Mouse (Mus musculus) stomach, postnatal 0 days (tissue): ENCODE results near the gene Egflam. TPM values are rescaled to one million over a fixed set of nuclear protein-coding genes. Genes with fewer than 3 reads are reported as not detected.
A peak's percentile ranks its signal among the peaks of the same experiment; 100 is the strongest.

ENCODE experiments used
- ATAC-seq: fragments of 200-750 bp; cut with Nextera tagmentation; 2 replicates; pipeline ENCODE4 v1.8.0; 2017; ENCODE audit not compliant: low FRiP score, low TSS enrichment
- DNase-seq: peaks from one replicate; pipeline ENCODE4 v3.0.0-alpha.2; 2016; ENCODE audit warnings: low spot score
- H3K27ac ChIP-seq: fragments of 300-500 bp; sonication (generic); replicated peaks from 2 replicates; pipeline ENCODE4 v1.5.1; 2014; ENCODE audit warnings: mild to moderate bottlenecking, control low read depth
- H3K27me3 ChIP-seq: fragments of 300-500 bp; sonication (generic); 2 replicates; pipeline ENCODE4 v1.6.1; 2014; ENCODE audit warnings: low read length; ENCODE audit not compliant: control insufficient read depth, insufficient read depth
- H3K36me3 ChIP-seq: fragments of 300-500 bp; sonication (generic); 2 replicates; pipeline ENCODE4 v1.6.1; 2014; ENCODE audit warnings: low read length, mixed read lengths; ENCODE audit not compliant: control insufficient read depth, insufficient read depth
- H3K4me1 ChIP-seq: fragments of 300-500 bp; sonication (generic); replicated peaks from 2 replicates; pipeline ENCODE4 v1.6.1; 2014; ENCODE audit warnings: antibody characterized with exemption; ENCODE audit not compliant: control insufficient read depth, insufficient read depth
- H3K4me2 ChIP-seq: fragments of 300-500 bp; sonication (generic); replicated peaks from 2 replicates; pipeline ENCODE4 v1.6.1; 2014; ENCODE audit warnings: low read depth, mild to moderate bottlenecking, control low read depth, moderate library complexity
- H3K4me3 ChIP-seq: fragments of 300-500 bp; sonication (generic); 2 replicates; pipeline ENCODE4 v1.5.1; 2014; ENCODE audit warnings: low read depth, low read length, control low read depth
- H3K9ac ChIP-seq: fragments of 300-500 bp; sonication (generic); 2 replicates; pipeline ENCODE4 v1.6.1; 2014; ENCODE audit warnings: mild to moderate bottlenecking, low read length, control low read depth, mixed read lengths
- H3K9me3 ChIP-seq: fragments of 300-500 bp; sonication (generic); 2 replicates; pipeline ENCODE4 v1.6.1; 2016; ENCODE audit warnings: low read length; ENCODE audit not compliant: control insufficient read depth
- CTCF ChIP-seq: IDR thresholded peaks from 2 replicates; pipeline ENCODE4 v1.5.1; 2016; ENCODE audit warnings: antibody characterized with exemption, low read depth, mild to moderate bottlenecking, moderate library complexity
- EP300 ChIP-seq: optimal IDR thresholded peaks from 2 replicates; pipeline ENCODE3; 2016; ENCODE audit warnings: antibody characterized with exemption
- WGBS: fragments of 180-500 bp; shearing (Covaris S2); extraction: QIAGEN DNeasy Blood & Tissue Kit; methylation state at CpG from one replicate; pipeline ENCODE4 v1.1.7; 2014; 5-methylcytosine and 5-hydroxymethylcytosine counted together
- polyA plus RNA-seq: library from polyadenylated mRNA; unstranded; fragments of >200 nt; fragmentation: Nextera tagmentation; extraction: Ambion mirVana; gene quantifications from 2 replicates; pipeline ENCODE4 v1.2.1, GENCODE M21; 2015

Egflam gene
- polyA plus RNA-seq, 1 experiment from 2014 or later: 6.6 TPM

- no peaks in the 10 kb centered on the region for H3K9me3 ChIP-seq
- H3K27me3 ChIP-seq: no peaks in the 10 kb centered on the region
- no peak overlapping the region for H3K27ac ChIP-seq
- 0 out of 2 replicates have a peak, but pooled peaks have one; percentile 42 for ATAC-seq
- DNase-seq: no peak
- H3K4me1 ChIP-seq: no peaks in the 10 kb centered on the region
- H3K9ac ChIP-seq: no peak overlapping the region
- WGBS: 83% methylated on average over 9 of the region's 9 CpGs
- H3K4me3 ChIP-seq: no peak overlapping the region
- peaks cover 18% of the 10 kb centered on the region for H3K36me3 ChIP-seq
- TF ChIP-seq CTCF: no peak
- no peak for TF ChIP-seq EP300
- H3K4me2 ChIP-seq: no peak overlapping the region
Observed at GRCm38 (mm10) chr15:7159869-7160268, 238.3 kb downstream of the Egflam start.

GRCm38 (mm10) chr15:7157658-7158057 lies 240.5 kb downstream of the Egflam start:
- Histone ChIP-seq H3K27ac (no peak overlapping the region), H3K9ac (no peak overlapping the region), H3K4me2 (no peak overlapping the region), H3K4me3 (no peak overlapping the region), H3K27me3 (no peaks in the 10 kb centered on the region), H3K9me3 (no peaks in the 10 kb centered on the region), H3K4me1 (no peaks in the 10 kb centered on the region), H3K36me3 (peaks cover 15% of the 10 kb centered on the region)
- ATAC-seq: no peak
- no peak for TF ChIP-seq CTCF
- no peak for TF ChIP-seq EP300
- WGBS: 86% methylated on average over 6 of the region's 6 CpGs
- DNase-seq: no peak
